Mouse (Mus musculus) lung, embryonic 16.5 days (tissue): Measurements from ENCODE around the gene Dglucy. TPM values are rescaled to one million over a fixed set of nuclear protein-coding genes. Genes with fewer than 3 reads are reported as not detected.
A peak's percentile ranks its signal among the peaks of the same experiment; 100 is the strongest.

Source experiments
- ATAC-seq: fragments of 200-750 bp; cut with Nextera tagmentation; 2 replicates; pipeline ENCODE4 v1.8.0; 2017; ENCODE audit warnings: low read depth, mild to moderate bottlenecking, moderate library complexity
- H3K27ac ChIP-seq: fragments of 300-500 bp; sonication (generic); 2 replicates; pipeline ENCODE4 v1.5.1; 2014; ENCODE audit warnings: mild to moderate bottlenecking, control low read depth, low read length
- H3K27me3 ChIP-seq: fragments of 300-500 bp; sonication (generic); 2 replicates; pipeline ENCODE4 v1.6.1; 2014; ENCODE audit warnings: low read depth, low read length, mixed read lengths; ENCODE audit not compliant: control insufficient read depth, insufficient read depth
- H3K36me3 ChIP-seq: fragments of 300-500 bp; sonication (generic); 2 replicates; pipeline ENCODE4 v1.6.1; 2014; ENCODE audit warnings: low read length; ENCODE audit not compliant: control insufficient read depth, insufficient read depth
- H3K4me1 ChIP-seq: fragments of 300-500 bp; sonication (generic); replicated peaks from 2 replicates; pipeline ENCODE4 v1.6.1; 2014; ENCODE audit warnings: low read length, mixed read lengths; ENCODE audit not compliant: control insufficient read depth, insufficient read depth
- H3K4me2 ChIP-seq: fragments of 300-500 bp; sonication (generic); 2 replicates; pipeline ENCODE4 v1.6.1; 2014; ENCODE audit warnings: low read depth, low read length, control low read depth
- H3K4me3 ChIP-seq: fragments of 300-500 bp; sonication (generic); 2 replicates; pipeline ENCODE4 v1.5.1; 2014; ENCODE audit warnings: mild to moderate bottlenecking, low read length, control low read depth
- H3K9ac ChIP-seq: fragments of 300-500 bp; sonication (generic); 2 replicates; pipeline ENCODE4 v1.6.1; 2014; ENCODE audit warnings: low read length, control low read depth
- H3K9me3 ChIP-seq: fragments of 300-500 bp; sonication (generic); 2 replicates; pipeline ENCODE4 v1.6.1; 2016; ENCODE audit warnings: low read length; ENCODE audit not compliant: control insufficient read depth
- WGBS: fragments of 180-500 bp; shearing (Covaris S2); extraction: QIAGEN DNeasy Blood & Tissue Kit; methylation state at CpG from one replicate; pipeline ENCODE4 v1.1.7; 2014; 5-methylcytosine and 5-hydroxymethylcytosine counted together
- polyA plus RNA-seq: library from polyadenylated mRNA; unstranded; fragments of >200 nt; fragmentation: Nextera tagmentation; extraction: Ambion mirVana; gene quantifications from 2 replicates; pipeline ENCODE4 v1.2.1, GENCODE M21; 2015

Gene Dglucy
- polyA plus RNA-seq, 1 experiment from 2014 or later = 5.7 TPM

DNA sequence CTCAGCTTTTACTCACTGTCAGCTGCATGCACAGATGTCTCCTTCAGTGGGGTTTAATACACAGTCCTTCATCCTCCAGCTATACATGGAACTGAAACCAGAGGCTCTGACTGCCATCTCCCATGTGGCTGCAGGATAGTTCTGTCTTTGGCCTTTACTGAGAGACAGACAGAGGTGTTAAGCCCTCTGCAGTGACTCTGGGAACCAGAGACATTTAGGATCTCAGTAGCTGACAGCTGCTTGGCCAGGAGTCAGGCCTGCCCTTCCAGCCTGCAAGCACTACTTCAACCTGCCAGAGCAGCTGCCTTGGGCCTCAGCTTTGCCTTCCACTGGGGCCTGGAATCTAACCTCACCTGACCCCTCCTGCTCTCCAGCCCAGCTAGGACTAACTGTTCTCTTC, 41.1 kb downstream of the Dglucy start:
- no peaks in the 10 kb centered on the region for H3K9me3 ChIP-seq
- no peaks in the 10 kb centered on the region for H3K4me1 ChIP-seq
- no peak overlapping the region for H3K4me2 ChIP-seq
- H3K27ac ChIP-seq = no peak overlapping the region
- H3K9ac ChIP-seq = no peak overlapping the region
- no peaks in the 10 kb centered on the region for H3K27me3 ChIP-seq
- no peak for ATAC-seq
- H3K36me3 ChIP-seq = no peaks in the 10 kb centered on the region
- no peak overlapping the region for H3K4me3 ChIP-seq

- no peaks in the 10 kb centered on the region for H3K27me3 ChIP-seq
- 85% methylated on average over 2 of the region's 2 CpGs for WGBS
- H3K9me3 ChIP-seq = no peaks in the 10 kb centered on the region
- no peak overlapping the region for H3K27ac ChIP-seq
- no peaks in the 10 kb centered on the region for H3K4me1 ChIP-seq
- H3K9ac ChIP-seq = no peak overlapping the region
- ATAC-seq = no peak
- no peak overlapping the region for H3K4me3 ChIP-seq
- no peaks in the 10 kb centered on the region for H3K36me3 ChIP-seq
- no peak overlapping the region for H3K4me2 ChIP-seq
Observed at GRCm38 (mm10) chr12:100831021-100831420, 52.2 kb downstream of the Dglucy start.

DNA sequence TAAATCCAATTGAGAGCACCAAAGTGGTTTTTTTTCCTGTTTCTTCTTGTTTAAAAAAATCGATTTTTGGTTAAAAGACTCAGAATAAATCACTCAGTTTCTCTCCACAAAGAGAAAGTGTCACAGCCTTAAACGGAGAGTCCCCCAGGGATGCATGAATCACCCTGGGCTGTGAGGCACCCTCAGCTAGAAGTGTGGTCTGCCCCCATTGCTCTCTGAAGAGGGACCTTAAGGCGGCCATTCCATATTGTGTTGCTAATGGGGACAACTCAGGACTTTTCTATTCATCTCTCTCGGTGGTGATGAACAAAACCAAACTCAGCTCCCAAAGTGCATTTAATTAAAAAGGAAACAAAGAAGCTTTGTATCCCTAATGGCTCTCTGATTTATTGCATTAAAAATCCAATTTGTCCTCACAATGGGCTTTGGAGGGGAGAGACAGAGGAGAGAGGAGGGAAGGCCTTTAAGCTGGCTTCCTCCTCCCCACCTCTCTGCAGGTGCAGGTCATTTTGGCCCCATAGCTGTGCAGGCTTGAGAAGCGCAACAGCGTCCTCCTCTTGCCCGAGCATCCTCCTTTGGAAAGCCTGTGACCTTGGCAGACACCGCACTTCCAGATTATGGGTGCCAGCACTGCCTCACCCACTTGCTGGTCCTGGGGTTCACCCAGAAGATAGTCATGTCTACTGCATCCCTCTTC, 52.9 kb downstream of the Dglucy start:
- 78% methylated on average over 8 of the region's 8 CpGs for WGBS
- Histone ChIP-seq H3K4me2 (no peak overlapping the region), H3K27ac (no peak overlapping the region), H3K4me1 (no peaks in the 10 kb centered on the region), H3K9me3 (no peaks in the 10 kb centered on the region), H3K27me3 (no peaks in the 10 kb centered on the region), H3K9ac (no peak overlapping the region), H3K4me3 (no peak overlapping the region), H3K36me3 (no peaks in the 10 kb centered on the region)
- ATAC-seq = no peak

GRCm38 (mm10) chr12:100837208-100837607, 58.4 kb downstream of the Dglucy start:
- no peaks in the 10 kb centered on the region for H3K9me3 ChIP-seq
- H3K9ac ChIP-seq = no peak overlapping the region
- ATAC-seq = no peak
- H3K4me3 ChIP-seq = no peak overlapping the region
- H3K36me3 ChIP-seq = no peaks in the 10 kb centered on the region
- H3K4me1 ChIP-seq = no peaks in the 10 kb centered on the region
- H3K4me2 ChIP-seq = no peak overlapping the region
- 53% methylated on average over 3 of the region's 3 CpGs for WGBS
- no peaks in the 10 kb centered on the region for H3K27me3 ChIP-seq
- H3K27ac ChIP-seq = no peak overlapping the region

- Histone ChIP-seq H3K27me3 (no peaks in the 10 kb centered on the region), H3K4me3 (no peak overlapping the region), H3K9ac (no peak overlapping the region), H3K27ac (no peak overlapping the region), H3K4me2 (no peak overlapping the region), H3K36me3 (no peaks in the 10 kb centered on the region), H3K9me3 (no peaks in the 10 kb centered on the region), H3K4me1 (no peaks in the 10 kb centered on the region)
- no peak for ATAC-seq
- WGBS = 14% methylated on average over 8 of the region's 8 CpGs
Observed at GRCm38 (mm10) chr12:100839079-100839600, 60.3 kb downstream of the Dglucy start.

DNA sequence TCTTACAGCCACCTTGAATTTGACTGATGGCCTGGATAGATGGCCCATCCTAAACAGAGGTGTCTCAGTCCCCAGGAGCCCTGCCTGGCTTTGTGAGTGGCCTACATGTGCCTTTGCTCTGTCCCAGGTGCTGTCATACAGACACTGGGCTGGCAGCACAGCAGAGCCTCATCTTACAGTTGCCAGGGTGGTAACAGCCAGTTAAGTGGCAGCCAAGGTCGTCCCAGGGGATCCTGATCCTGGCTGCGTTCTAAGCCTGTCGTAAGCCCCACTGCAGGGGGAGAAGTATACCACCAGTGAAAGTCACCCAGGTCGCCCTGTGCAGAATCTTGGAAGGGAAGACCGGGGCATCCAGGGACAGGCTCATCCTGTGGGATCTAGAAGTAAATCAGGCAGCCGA, 61.1 kb downstream of the Dglucy start:
- Histone ChIP-seq H3K27me3 (no peaks in the 10 kb centered on the region), H3K27ac (no peak overlapping the region), H3K4me3 (no peak overlapping the region), H3K9ac (no peak overlapping the region), H3K36me3 (no peaks in the 10 kb centered on the region), H3K4me1 (no peaks in the 10 kb centered on the region), H3K9me3 (no peaks in the 10 kb centered on the region), H3K4me2 (no peak overlapping the region)
- WGBS = 77% methylated on average over 6 of the region's 6 CpGs
- no peak for ATAC-seq

- H3K27ac ChIP-seq = no peak overlapping the region
- H3K9me3 ChIP-seq = no peaks in the 10 kb centered on the region
- H3K4me3 ChIP-seq = no peak overlapping the region
- ATAC-seq = peak; percentile 80
- H3K9ac ChIP-seq = no peak overlapping the region
- no peaks in the 10 kb centered on the region for H3K4me1 ChIP-seq
- H3K36me3 ChIP-seq = no peaks in the 10 kb centered on the region
- no peaks in the 10 kb centered on the region for H3K27me3 ChIP-seq
- WGBS = 13% methylated on average over 3 of the region's 3 CpGs
- H3K4me2 ChIP-seq = no peak overlapping the region
Observed at GRCm38 (mm10) chr12:100841211-100841792, 62.4 kb downstream of the Dglucy start.

DNA sequence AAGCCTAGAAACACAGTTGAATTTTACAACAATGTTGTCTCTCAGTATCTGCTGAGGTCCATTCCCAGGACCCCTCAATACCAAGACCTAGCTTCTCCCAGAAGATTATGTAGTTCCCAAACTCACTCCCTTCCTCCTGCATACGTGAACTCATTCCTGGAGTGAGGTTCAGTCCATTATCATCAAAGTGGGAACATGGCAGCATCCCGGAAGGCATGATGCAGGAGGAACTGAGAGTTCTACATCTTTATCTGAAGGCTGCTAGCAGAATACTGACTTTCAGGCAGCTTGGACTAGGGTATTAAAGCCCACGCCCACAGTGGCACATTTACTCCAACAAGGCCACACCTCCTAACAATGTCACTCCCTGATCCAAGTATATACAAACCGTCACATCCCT, 64.3 kb downstream of the Dglucy start:
- WGBS = 65% methylated on average over 4 of the region's 4 CpGs
- Histone ChIP-seq H3K27ac (no peak overlapping the region), H3K9me3 (no peaks in the 10 kb centered on the region), H3K4me3 (no peak overlapping the region), H3K36me3 (no peaks in the 10 kb centered on the region), H3K4me1 (no peaks in the 10 kb centered on the region), H3K4me2 (no peak overlapping the region), H3K27me3 (no peaks in the 10 kb centered on the region), H3K9ac (no peak overlapping the region)
- ATAC-seq = no peak

DNA sequence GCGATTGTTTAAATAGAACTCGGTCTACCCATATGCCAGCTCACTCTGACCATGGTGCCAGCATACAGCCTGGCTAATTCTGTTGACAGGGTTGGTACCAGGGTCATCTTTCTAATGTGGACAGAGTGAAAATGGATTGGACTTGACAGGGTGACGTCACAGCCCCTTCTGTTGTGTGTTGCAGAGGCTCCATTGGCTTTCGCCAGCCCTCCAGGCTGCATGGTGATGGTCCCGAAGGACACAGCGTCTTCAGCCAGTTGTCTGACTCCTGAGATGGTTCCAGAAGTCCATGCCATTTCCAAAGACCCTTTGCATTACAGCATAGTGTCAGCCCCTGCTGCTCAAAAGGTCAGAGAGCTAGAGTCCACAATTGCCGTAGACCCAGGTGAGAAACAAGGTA, 65.7 kb downstream of the Dglucy start:
- H3K4me1 ChIP-seq = no peaks in the 10 kb centered on the region
- no peaks in the 10 kb centered on the region for H3K36me3 ChIP-seq
- no peak overlapping the region for H3K4me3 ChIP-seq
- no peak overlapping the region for H3K27ac ChIP-seq
- H3K4me2 ChIP-seq = no peak overlapping the region
- no peak overlapping the region for H3K9ac ChIP-seq
- WGBS = 79% methylated on average over 7 of the region's 7 CpGs
- no peaks in the 10 kb centered on the region for H3K9me3 ChIP-seq
- H3K27me3 ChIP-seq = no peaks in the 10 kb centered on the region
- ATAC-seq = no peak
